Mouse (Mus musculus) gastrocnemius, adult 8-10 months (tissue): ENCODE results near the gene Art3. TPM values are rescaled to one million over a fixed set of nuclear protein-coding genes. Genes with fewer than 3 reads are reported as not detected.
A peak's percentile ranks its signal among the peaks of the same experiment; 100 is the strongest.

Experiments used
- DNase-seq, 2 experiments: peaks; one replicate each; pipeline ENCODE4 v3.0.0; 2022; ENCODE audit warnings: low spot score in 2 of 2
- total RNA-seq, 4 experiments: library from RNA; stranded (reverse); gene quantifications; 2 replicates each; pipeline ENCODE4 v1.2.4; 2022

Art3 gene
- total RNA-seq: 100 to 1,000 TPM; 404 to 480 (median 430) TPM

DNA sequence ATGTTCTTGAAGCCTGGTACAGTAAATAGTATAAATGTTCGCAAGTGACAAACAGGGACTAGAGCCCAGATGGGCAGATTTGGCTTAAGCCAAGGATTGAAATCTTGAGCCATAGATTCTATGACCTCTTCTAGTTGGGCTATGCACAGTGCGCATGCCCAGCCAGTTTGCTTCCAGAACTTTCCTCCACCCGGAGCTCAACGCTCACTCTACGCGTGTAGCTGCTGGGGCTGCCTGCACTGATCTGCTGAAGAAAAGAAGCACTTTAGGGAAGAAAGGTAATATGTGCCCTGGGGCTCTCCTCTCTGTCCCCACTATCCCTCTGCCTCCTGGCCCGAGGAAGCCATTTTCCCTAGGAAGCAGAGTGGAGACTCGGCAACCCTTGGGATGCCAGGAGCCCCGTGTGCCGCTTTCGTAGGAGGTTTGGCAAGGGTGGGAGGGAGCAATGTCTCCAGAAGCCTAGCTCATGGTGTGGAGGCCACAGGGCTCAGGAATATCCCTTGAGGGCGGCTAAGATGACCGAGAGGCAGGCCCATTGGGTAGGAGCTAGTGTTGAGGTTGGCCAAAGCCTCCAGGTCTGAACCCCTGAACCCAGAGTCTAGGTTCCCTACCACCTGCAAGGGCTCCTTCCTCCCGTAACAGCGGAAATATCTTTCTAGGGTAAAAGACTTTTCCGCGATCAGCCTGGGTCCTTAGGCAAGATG lies at the start of gene Art3:
TSS of gene Art3 (plus strand) at position 193 of the 704 bp plus-strand sequence.
- no peak for DNase-seq

DNA sequence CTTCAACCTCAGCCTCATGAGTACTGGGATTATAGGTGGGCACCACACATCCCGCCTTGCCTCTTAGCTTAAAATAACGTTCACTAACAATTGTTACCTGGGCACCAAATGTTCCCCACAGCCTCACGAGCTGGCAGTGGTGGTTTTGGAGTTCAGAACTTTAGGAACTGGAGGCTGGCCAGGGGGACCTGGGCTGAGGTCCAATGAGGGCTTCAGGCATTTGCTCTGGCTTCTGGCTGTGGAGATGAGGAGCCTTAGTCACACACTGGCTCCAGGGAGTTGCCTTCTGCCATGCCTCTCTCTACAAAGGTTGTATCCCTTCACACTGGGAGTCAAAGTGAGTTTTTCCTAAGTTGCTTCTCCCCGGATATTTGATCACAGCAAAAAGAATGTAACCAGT lies 49.1 kb upstream of the Art3 start:
- DNase-seq: no peak

DNA sequence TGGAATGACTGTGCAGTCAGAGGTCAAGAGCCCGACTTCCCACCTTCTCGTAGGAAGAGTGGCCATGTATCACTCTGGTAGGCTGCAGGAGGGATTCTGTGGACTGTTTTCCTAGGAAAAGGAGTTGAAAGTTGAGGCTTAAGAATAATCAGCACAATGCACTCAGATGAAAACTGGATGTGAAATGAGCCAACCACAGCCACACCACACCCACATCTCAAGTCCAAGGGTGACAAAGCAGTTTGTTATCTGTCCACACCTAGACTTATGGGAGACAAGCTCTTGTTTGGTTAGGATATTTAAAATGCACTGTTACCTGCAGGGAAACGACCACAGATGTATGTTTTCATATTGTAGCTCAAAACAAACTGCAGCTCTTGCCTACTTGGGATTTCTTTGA lies 48.5 kb upstream of the Art3 start:
- no peak for DNase-seq

DNA sequence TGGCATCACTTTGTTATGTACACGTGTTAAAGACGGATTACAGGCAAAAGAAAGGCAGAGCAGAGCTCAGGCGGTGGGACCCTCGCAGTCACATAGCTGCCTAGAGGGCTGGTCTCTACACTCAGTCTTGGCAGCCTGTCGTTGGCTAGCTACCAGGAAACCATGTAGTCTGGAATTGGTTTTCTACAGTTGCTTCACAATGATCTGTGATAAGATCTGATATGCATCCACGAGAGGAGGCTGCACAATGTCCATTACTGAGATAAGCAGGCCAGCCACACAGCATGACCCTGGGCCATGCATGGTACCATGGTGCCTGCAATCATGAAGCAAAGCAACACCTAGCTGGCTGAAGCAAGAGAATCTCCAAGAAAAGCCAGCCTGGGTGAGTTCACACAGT lies 43.8 kb upstream of the Art3 start:
- no peak for DNase-seq

DNA sequence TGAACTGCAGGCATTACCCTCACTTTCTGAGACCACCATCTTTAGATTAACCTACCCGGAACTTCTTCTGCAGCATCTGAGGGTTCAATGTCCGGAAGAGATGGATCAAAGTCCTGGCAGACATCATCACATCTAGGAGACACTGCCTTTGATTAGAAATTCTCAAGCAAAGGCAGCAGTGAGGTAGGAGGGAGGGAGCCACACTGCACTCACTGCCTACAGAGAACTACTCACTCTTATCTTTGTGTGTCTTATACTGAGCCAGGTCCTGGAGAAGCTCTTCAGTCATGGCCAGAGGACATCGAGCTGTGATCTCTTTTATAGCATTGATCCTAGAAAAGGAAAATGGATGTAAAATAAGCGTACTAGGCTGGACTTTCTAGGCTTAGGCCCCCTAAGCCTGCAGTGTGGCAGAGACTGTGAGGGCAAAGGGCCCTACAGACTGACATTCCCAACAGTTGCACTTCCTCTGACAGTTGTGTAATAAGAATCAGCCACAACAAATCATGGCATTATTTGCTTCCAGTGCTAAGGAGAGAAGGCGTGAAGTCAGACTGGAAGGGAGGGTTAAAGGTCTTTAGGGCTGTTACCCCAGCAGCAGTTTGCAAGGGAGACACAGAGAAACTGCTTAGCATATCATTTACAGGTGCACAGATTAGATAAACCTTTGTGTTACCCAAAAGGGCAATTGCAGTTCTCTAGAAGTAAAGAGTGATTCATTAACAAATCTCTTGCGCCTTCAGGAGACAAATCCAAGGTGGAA lies 39.8 kb upstream of the Art3 start:
- DNase-seq: no peak

DNA sequence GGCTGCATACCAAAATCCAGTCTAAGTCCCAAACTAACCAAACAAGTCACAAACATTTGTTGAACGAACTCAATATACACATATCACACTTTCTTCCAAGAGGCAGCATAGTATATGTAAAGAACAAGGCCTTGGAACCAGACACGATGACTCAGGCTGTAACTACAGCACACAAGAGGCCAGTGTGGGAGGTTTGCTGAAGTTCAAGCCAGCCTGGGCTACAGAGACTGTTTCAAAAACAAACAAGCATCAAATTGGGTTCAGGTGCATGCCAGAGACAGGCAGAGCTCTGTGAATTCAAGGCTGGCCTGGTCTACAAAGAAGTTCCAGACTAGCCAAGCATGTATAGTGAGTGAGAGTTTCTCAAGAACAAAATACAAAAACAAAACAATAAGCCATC lies 37.1 kb upstream of the Art3 start:
- DNase-seq: no peak

DNA sequence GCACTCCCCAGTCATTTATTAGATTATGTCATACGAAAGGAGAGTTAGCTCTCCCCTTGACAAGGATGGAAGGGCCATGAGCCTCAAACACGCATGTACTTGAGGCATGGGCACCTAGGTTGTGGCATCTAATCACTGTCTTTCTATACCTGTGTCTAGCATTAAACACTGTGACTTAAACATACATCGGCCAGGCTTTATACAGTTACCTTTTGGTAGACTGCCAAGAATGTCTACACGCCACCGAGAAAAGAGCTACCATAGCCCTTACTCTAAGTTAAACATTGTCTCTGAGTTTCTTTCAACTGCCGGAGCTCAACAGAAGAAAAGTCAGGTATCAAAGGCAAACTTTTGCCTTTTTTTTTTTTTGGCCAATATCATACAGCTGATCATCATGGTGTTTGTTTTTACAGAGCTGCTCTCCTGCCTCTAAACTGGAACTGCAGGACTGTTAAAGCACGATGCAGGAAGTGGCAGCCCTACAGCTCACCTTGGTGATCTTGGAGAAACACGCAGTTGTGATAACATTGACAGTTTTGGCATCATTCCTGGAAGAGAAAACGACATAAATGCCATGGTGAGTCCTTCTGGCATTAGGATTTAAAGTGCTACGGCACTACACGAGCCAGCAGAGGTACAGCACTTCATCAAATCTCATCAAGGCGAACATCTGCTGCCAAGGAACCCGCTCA lies 29.3 kb upstream of the Art3 start:
- no peak for DNase-seq

DNA sequence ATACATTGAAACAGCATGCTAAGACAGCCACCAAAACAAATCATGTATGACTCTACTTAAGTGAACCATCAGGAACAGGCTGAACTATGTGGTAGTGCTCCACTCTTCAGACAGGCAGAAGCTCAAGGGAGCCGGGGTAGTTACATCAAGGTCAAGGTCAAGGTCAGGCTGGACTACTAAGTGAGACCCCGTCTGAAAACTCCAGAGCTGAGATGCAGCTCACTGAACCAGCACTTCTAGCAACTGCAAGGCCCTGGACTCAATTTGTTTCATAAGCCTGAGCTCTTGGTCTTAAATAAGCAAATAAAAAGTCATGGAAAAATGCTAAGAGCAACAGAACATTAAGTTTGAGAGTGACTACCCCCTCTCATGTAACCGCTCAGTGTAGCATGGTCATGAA lies 27.3 kb upstream of the Art3 start:
- no peak for DNase-seq

DNA sequence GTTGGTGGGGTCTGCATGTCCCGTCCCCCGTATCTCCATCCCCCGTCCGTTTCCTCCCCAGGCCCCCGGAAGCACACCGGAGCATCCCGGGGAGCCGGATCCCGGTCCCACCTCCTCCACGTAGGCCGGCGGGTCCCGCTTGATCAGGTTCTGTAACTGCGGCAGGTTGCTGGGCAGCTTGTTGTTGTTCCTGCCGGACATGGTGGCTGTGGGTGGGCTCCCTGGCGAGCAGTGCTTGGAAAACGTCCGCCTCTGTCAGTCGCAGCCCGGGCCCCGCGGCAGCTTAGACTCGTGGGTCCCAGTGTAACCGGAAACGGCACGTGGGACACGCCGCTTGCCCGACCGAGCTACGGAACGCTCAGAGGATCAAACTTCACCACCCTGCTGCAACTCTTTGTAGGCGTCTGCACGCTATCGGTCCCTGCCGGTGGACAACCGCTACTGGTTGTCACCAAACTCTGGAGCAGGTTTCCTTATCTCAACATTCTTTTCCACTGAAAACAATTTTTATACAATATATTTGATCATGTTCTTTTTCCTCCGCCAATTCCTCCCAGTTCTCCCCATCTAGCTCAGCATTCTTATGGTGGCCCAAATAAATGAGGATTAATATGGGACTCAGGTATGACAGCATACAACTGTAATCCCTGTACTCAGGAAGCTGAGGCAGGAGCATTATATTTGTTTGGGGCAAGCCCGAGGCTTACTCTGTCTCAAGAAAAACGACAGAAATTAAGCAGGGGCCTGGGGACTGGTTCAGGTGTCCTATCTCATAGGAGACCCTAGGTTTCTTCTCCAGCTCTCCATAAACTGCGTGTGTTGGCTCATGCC lies 21.7 kb upstream of the Art3 start, which contains the start of gene Sdad1:
TSS of gene Sdad1 (minus strand) at position 799 of the 831 bp plus-strand sequence.
- peak; percentile 88 for DNase-seq

DNA sequence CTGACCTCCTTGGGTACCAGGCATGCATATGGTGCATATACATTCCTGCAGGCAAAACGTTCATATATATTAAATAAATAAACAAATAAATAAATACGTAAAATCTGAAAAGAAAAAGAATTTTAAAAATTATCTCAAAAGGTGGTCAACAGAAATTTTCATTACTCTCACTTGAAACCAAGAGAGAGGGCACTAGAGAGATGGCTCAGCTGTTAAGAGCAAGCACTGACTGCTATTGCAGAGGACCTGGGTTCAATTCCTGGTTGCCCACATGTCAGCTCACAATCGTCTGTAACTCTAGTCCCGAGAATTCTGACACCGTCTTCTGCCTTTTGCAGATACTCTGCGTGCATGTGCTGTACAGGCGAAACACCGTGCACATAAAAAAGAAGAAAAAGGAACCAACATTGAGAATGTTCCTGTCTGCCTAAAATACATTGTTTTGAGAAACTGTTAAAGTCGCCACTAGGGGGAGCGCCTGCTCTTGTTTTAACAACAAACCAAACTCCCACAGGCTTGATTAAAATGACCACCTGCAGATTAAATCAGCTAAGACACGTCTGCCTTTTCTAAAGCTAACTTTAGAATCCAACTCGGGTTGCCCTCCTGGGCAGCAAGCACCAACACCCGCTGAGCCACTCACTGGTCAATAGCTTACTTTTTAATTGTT lies 19.4 kb upstream of the Art3 start:
- peak; percentile 83 to 85 for DNase-seq

DNA sequence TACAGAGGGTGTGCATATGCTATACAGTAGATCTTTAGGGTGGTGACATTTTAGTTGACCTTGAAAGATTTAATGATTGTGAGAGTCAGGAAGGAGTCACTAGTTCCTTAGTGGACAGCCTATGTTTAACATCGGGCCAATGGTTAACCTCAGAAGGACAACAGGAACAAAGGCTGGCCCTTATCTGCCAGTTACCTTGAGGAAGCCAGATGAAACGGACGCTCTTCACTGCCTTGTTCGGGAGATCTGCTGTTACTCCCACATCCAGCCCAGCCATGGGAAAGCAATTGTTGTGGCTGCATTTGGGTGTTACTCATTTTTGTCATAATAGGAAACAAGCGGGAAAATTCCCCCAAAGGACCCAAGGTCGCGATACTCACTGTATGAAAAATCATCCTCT lies 17.9 kb upstream of the Art3 start:
- DNase-seq: no peak

DNA sequence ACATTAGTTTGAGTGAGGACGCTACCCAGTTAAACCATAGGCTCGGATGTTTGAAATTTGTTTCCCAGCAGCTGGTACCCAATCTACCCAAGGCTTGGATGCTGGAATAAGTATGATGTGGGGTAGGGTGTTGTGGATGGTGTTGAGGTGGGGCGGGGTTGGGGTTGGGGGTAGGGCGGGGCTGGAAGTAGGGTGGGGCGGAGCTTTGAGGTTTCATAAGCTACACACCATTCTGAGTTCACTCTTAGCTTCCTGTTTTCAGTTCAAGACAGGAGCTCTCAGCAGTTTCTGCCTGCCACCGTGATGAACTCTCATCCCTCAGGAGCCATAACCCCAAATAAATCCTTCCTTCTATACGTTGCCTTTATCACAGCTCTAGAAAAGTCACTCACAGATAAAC lies 13.5 kb upstream of the Art3 start:
- no peak for DNase-seq

DNA sequence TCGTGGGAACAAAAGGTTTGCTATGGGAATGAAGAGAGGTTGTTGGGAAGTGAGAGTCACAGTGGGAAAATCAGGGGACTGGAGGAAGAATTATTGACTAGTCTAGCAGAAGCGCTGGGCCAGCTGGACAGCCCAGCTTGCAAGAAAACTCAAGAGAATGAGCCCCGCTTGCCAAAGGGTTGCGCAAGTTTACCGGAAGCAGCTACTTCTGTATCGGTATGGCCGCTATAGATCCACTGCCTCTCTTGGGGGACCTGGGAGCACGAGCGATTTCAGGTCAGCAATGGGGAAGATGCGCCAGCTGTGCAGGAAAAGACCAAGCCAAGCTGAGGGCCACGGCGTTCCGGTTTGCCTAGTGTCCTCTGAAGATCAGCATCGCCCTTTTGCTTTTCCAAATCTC lies 13.0 kb upstream of the Art3 start:
- peak in 1 of 2 experiments; percentile 33 for DNase-seq

DNA sequence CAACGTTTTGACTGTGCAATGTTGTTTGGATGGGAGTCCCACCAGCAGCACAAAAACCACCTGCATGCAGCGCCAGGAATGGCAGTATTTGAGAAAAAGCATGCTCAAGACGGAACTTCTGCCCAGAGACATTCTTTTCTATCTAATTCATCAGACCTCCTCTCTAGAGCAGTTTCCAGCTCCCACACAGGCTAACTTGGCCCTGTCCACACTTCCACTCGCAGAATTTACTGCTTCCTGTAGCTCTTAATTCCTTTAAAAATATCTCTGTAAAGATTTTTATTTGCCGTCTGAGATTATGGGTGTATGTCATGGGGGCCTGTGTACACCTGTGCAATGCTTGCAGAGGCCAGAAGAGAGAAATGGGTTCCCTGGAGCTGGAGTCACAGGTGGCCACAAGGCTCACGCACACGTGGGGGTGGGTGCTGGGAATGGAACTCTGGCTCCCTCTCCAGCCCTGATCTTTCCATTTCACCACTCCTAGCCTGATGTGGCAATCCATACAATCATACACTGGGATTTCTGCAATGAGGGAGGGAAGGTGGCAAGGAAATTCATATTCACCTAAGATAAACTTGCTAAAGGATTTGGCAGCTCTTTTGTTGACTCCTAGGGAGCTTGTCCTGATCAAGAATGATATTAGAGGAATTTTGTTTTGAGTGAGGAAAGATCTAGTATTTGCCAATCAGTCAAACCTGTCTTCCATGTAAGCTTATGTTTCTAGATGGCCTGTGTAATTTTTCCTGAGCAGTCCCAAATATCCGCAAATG lies 9.8 kb upstream of the Art3 start:
- DNase-seq: no peak

DNA sequence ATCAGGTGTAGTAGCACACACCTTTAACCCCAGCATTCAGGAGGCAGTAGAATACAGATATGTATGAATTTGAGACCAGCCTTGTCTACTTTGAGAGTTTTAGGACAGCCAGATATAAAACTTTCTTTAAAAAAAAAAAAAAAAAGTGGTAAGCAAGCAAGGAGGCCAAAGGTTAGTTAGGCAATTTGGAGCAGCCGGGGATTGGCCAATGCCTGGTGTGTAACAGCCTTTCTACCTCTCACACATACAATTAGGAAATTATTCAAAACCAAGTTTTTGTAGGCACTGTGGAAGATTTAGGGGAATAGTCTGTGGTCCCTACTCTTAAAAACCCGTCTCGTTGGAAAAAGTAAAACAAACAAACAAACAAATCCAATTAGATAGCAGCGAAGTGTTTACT lies 9.0 kb upstream of the Art3 start:
- no peak for DNase-seq

DNA sequence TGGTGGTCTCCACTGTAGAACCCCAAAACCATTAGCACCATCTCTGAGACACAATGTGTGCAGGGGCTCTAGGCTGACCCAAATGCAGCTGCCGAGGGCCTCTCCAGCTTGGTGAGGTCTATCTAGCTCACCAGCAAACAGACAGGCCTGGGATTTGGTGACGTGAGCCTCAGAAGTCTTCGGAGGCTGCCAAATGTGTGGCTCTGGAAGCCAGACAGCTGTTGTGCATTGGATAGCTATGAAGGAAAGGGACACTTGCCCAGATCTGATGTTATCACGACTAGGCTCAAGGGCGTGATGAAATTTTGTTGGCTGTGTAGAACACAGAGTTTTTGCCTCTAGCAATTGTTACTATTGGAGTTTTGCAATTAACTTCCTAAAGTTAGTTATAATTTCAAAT lies 8.4 kb upstream of the Art3 start:
- DNase-seq: peak; percentile 63 to 81

DNA sequence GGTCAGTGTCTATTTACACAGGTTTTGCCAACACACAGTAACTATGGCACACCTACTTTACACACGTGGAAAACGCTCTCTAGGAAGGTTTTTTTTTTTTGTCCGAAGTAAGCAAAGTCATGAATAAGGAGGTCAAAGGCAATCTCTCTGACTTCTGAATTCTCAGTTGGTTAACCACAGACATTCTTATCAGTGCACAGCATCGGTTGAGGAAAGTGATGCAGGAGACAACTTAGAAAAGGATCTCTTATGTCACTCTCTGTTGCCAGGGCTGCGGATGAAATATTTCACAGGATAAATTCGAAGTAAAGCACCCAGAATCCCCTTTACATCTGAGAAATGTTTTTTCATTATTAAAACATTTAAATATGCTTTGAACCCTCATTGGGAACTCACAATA lies 4.3 kb upstream of the Art3 start:
- no peak for DNase-seq

DNA sequence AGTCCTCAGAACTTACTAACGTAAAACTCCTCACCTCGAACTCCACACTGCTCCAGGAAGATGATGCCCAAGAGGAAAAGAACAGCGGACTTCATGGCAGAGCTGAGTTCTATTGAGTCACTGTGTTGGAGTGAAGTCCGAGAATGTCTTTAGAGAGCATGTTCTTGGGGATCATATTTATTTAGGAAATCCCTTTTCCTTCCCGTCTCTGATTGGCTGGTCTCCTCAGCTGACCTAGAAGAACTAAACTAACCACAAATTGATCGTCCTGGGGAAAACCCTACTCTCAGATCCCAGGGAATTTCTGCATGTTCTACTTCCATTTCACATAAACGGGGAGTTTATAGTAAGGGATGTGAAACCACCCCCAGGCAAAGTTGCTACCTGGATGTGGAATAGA lies 3.7 kb upstream of the Art3 start, which contains the start of gene Cxcl9:
TSS of gene Cxcl9 (minus strand) at position 151 of the 400 bp plus-strand sequence.
- DNase-seq: no peak

DNA sequence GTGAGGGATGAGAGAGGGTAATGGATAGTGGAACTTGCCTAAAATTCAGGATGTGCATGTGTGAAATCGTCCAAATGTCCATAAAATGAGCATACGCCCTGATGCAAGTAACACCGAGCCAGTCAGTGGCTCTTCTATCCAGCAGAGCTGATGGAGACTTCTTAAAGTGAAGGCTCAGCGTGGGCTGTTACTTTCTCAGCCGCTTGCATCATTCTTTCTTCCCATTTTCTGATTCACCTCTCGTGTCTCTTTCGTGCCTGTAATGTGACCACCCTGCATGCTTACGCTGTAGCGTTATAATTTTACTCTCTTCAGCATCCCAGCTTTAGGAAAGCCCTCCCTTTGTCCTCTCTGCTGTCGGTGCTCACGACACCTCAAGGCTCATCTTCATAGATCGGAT lies 505 bp upstream of the Art3 start:
- no peak for DNase-seq

DNA sequence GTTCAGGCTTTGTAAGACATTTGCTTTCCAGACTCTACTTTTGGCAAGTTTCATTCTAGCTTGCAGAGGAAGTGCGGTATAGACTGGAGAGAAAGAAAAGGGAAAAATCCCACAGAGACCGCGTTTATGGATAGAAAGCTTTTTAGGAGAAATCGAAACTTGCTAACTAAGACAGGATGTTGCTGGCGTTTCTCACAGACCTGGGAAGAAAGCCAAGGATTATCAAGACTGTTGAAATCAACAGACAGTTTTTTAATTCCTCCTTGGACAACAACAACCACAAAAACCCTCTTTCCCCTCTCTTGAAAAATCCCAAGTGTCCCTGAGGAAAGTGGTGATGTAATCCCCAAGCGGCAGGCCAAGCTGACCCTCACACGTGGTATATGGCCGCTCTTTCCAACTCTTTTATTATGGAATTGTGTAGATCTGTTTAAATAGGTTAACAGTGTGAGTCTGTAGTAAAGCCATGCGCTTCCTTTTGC lies 773 bp downstream of the Art3 start:
- DNase-seq: peak in 1 of 2 experiments; percentile 41
